22 mouse cellular contexts compared by ENCODE assay signal in the genomic region with DNA sequence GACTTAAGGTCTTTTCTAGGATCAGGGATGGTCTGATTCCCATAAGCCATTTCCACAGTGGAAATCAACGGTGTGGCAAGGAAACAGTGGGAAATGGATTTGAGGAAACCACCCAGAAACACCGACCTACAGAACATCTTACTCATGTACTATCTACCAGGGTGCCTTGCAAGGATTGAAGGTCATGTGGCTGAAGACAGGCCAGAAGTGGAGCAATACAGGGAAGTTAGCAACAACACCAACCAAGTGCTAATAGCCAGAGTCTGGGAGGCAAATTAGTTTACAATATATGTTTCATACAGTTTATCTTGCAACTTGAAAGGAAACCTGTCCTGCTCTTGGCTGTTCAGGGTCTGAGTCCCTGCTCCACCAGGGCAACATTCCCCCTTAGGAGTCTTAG. TPM values are rescaled to one million over a fixed set of nuclear protein-coding genes. Genes with fewer than 3 reads are reported as not detected.
A peak's percentile ranks its signal among the peaks of the same experiment; 100 is the strongest.
DNase-seq lines count a peak whose midpoint lies in the region; ATAC-seq and TF ChIP-seq lines count a peak whose summit lies in the region.
"Had no signal": no experiment of that assay in that cellular context is flagged by ENCODE, and none has a peak within 500 bp of the region (broad histone marks: within the 10 kb centered on the region; RNA-seq: fewer than 3 reads in every experiment).

No protein-coding gene starts in this region.

- no peak for TF ChIP-seq POLR2A in myocyte (IDR thresholded peaks at IDR 0.05; ENCODE audit: insufficient read length, low read depth)

- no peak overlapping the region for H3K4me2 ChIP-seq in heart, embryonic 13.5 days
- H3K4me2 ChIP-seq in heart, embryonic 16.5 days (ENCODE audit: low read depth, low read length) = no peak overlapping the region
- peak overlapping the region; percentile 64 for H3K4me2 ChIP-seq in myocyte (ENCODE audit: low read depth)
- no peak overlapping the region for H3K4me2 ChIP-seq in forebrain, postnatal 0 days (ENCODE audit: low read depth)
- H3K4me2 ChIP-seq: hindbrain, embryonic 12.5 days; liver, embryonic 11.5 days; midbrain, embryonic 12.5 days had no signal

- H3K9me3 ChIP-seq in heart, embryonic 13.5 days = no peaks in the 10 kb centered on the region
- H3K9me3 ChIP-seq in heart, embryonic 16.5 days (replicated peaks; ENCODE audit: control insufficient read depth, low read length) = no peaks in the 10 kb centered on the region; the same call in 1 of the 2 replicates
- H3K9me3 ChIP-seq in forebrain, postnatal 0 days (ENCODE audit: low read length) = no peaks in the 10 kb centered on the region
- H3K9me3 ChIP-seq: hindbrain, embryonic 12.5 days; midbrain, embryonic 12.5 days had no signal

- ATAC-seq in heart, embryonic 13.5 days (ENCODE audit: extremely low read depth, insufficient number of reproducible peaks, low FRiP score, low TSS enrichment) = no peak
- no peak for ATAC-seq in heart, embryonic 16.5 days (replicated peaks; ENCODE audit: extremely low read depth, insufficient read depth, low FRiP score)
- no peak for ATAC-seq in forebrain, postnatal 0 days
- ATAC-seq: activated CD4-positive, CD25-positive, alpha-beta regulatory T cell, adult 4 months; forebrain, embryonic 14.5 days had no signal

- H3K4me3 ChIP-seq in heart, embryonic 13.5 days = no peak overlapping the region
- no peak overlapping the region for H3K4me3 ChIP-seq in heart, embryonic 16.5 days (ENCODE audit: low read length)
- H3K4me3 ChIP-seq in myocyte = no peak overlapping the region
- H3K4me3 ChIP-seq in forebrain, postnatal 0 days (ENCODE audit: low read depth, low read length) = no peak overlapping the region
- H3K4me3 ChIP-seq: hindbrain, embryonic 12.5 days; midbrain, embryonic 12.5 days had no signal

- no peak for TF ChIP-seq CTCF in forebrain, postnatal 0 days (IDR thresholded peaks at IDR 0.05; ENCODE audit: low read depth)

- peaks cover 51% of the 10 kb centered on the region for H3K4me1 ChIP-seq in heart, embryonic 13.5 days
- H3K4me1 ChIP-seq in heart, embryonic 16.5 days (ENCODE audit: control insufficient read depth, insufficient read depth, low read length) = peaks cover 33% of the 10 kb centered on the region
- no peaks in the 10 kb centered on the region for H3K4me1 ChIP-seq in forebrain, postnatal 0 days (ENCODE audit: insufficient read depth)

- 74% methylated on average over 2 of the region's 2 CpGs for WGBS in heart, embryonic 13.5 days
- 84% methylated on average over 2 of the region's 2 CpGs for WGBS in heart, embryonic 16.5 days
- WGBS in forebrain, postnatal 0 days = 94% methylated on average over 2 of the region's 2 CpGs

- no peaks in the 10 kb centered on the region for H3K27me3 ChIP-seq in heart, embryonic 13.5 days (replicated peaks)
- no peaks in the 10 kb centered on the region for H3K27me3 ChIP-seq in heart, embryonic 16.5 days (ENCODE audit: control insufficient read depth, insufficient read depth, low read length)
- H3K27me3 ChIP-seq in myocyte (ENCODE audit: control insufficient read depth, insufficient read depth, insufficient read length) = no peaks in the 10 kb centered on the region
- H3K27me3 ChIP-seq in forebrain, postnatal 0 days (ENCODE audit: insufficient read depth, low read length) = no peaks in the 10 kb centered on the region
- H3K27me3 ChIP-seq: CH12.LX; hindbrain, embryonic 12.5 days; midbrain, embryonic 12.5 days had no signal

- intact Hi-C loops in heart, postnatal 25 days (cut with DNase I) = no loop called here

- H3K9ac ChIP-seq in heart, embryonic 13.5 days = no peak overlapping the region
- H3K9ac ChIP-seq in heart, embryonic 16.5 days (ENCODE audit: low read length) = no peak overlapping the region
- H3K9ac ChIP-seq in forebrain, postnatal 0 days = no peak overlapping the region
- H3K9ac ChIP-seq: hindbrain, embryonic 12.5 days; midbrain, embryonic 12.5 days had no signal

- no peak overlapping the region for H3ac ChIP-seq in myocyte (ENCODE audit: control insufficient read depth, insufficient read length)

- H3K27ac ChIP-seq in heart, embryonic 13.5 days (replicated peaks) = peak overlapping the region; percentile 75
- peak overlapping the region; percentile 66 for H3K27ac ChIP-seq in heart, embryonic 16.5 days (ENCODE audit: low read length)
- no peak overlapping the region for H3K27ac ChIP-seq in forebrain, postnatal 0 days (ENCODE audit: low read depth, low read length)
- H3K27ac ChIP-seq: hindbrain, embryonic 12.5 days; midbrain, embryonic 12.5 days had no signal

- peak; percentile 19 for DNase-seq in adrenal gland, adult 2 months
- DNase-seq in adrenal gland, adult 8-10 months = no peak
- no peak for DNase-seq in heart, postnatal 25 days (ENCODE audit: low spot score)
- DNase-seq in kidney, adult 9 months = no peak
- DNase-seq in forebrain, postnatal 0 days = no peak
- DNase-seq: kidney, adult 18-20 months; kidney, postnatal 4 days; left cerebral cortex, postnatal 4 days; right cerebral cortex, adult 18-20 months; spleen, adult 18-20 months; thymus, postnatal 36 days had no signal

- H3K36me3 ChIP-seq in heart, embryonic 13.5 days = no peaks in the 10 kb centered on the region
- no peaks in the 10 kb centered on the region for H3K36me3 ChIP-seq in heart, embryonic 16.5 days (ENCODE audit: control insufficient read depth, insufficient read depth)
- H3K36me3 ChIP-seq in myocyte (ENCODE audit: control insufficient read depth, insufficient read depth) = no peaks in the 10 kb centered on the region
- H3K36me3 ChIP-seq in forebrain, postnatal 0 days (ENCODE audit: insufficient read depth) = no peaks in the 10 kb centered on the region
- H3K36me3 ChIP-seq: hindbrain, embryonic 12.5 days; midbrain, embryonic 12.5 days had no signal

- no peaks in the 10 kb centered on the region for H3K79me2 ChIP-seq in myocyte (ENCODE audit: control insufficient read depth, insufficient read depth)

TF ChIP-seq in myocyte, 11 proteins besides CTCF, POLR2A, EP300 and RAD21:
- TF ChIP-seq MYOG (IDR thresholded peaks at IDR 0.05; ENCODE audit: control insufficient read depth in 1 of 3, insufficient read depth in 1 of 3, insufficient read length in 2 of 3, low read depth in 2 of 3) (no peak), SRF (IDR thresholded peaks at IDR 0.05; ENCODE audit: control insufficient read depth, insufficient read length, low read depth) (no peak), MYOD1 (IDR thresholded peaks at IDR 0.05; ENCODE audit: control insufficient read depth in 1 of 3, insufficient read length in 2 of 3, low read depth in 2 of 3) (no peak), TCF3 (IDR thresholded peaks at IDR 0.05; ENCODE audit: insufficient read length, low read depth) (no peak), REST (IDR thresholded peaks at IDR 0.05; ENCODE audit: insufficient read depth, insufficient read length) (no peak), E2F4 (IDR thresholded peaks at IDR 0.05; ENCODE audit: insufficient read depth) (no peak), USF1 (IDR thresholded peaks at IDR 0.05; ENCODE audit: low read depth) (no peak), MAX (IDR thresholded peaks at IDR 0.05; ENCODE audit: low read depth) (no peak), POLR2AphosphoS2 (IDR thresholded peaks at IDR 0.05; ENCODE audit: insufficient read length, low read depth) (no peak), TCF12 (IDR thresholded peaks at IDR 0.05; ENCODE audit: insufficient read depth, poor library complexity, severe bottlenecking) (no peak), CEBPB (IDR thresholded peaks at IDR 0.05; ENCODE audit: insufficient read depth, poor library complexity, severe bottlenecking) (no peak)
TF ChIP-seq in myocyte: peak in this region for 0.

RNA-seq across cellular contexts. Expression of a gene that starts 9.8 kb away (rescaled TPM):
- 10 to 100 TPM; 34.0 to 37.4 TPM for total RNA-seq in adrenal gland, adult 2 months (2021)
- 14.1 and 15.1 TPM in 2 replicates for polyA plus RNA-seq in adrenal gland, adult 2 months (2012; rRNA removed)
- 10 to 100 TPM; 35.5 to 54.1 (median 45.7) TPM for total RNA-seq in adrenal gland, adult 8-10 months (2022)
- 10.8 and 11.0 TPM in 2 replicates for polyA plus RNA-seq in heart, embryonic 13.5 days (2015; fragmentation: Nextera tagmentation; extraction: Ambion mirVana)
- 10 to 100 TPM; 36.7 to 43.9 TPM for total RNA-seq in heart, postnatal 25 days (2021)
- 6.9 and 10.0 TPM in 2 replicates for polyA plus RNA-seq in heart, embryonic 16.5 days (2015; fragmentation: Nextera tagmentation; extraction: Ambion mirVana)
- 17.6 TPM for polyA plus RNA-seq in myocyte (2012; fragmentation: generic; extraction: Trizol)
- 35.5 and 44.0 TPM in 2 replicates for total RNA-seq in forebrain, postnatal 0 days (2014; rRNA removed)
- polyA plus RNA-seq in forebrain, postnatal 0 days (2015; fragmentation: Nextera tagmentation; extraction: Ambion mirVana) = 3.9 and 5.6 TPM in 2 replicates

RNA-seq across cellular contexts. Expression of a gene that starts 45.4 kb away (rescaled TPM):
- under 1 TPM; 0.41 to 0.63 TPM for total RNA-seq in adrenal gland, adult 2 months (2021)
- polyA plus RNA-seq in adrenal gland, adult 2 months (2012; rRNA removed) = not detected in 2 replicates
- total RNA-seq in adrenal gland, adult 8-10 months (2022) = under 1 TPM; 0.34 to 0.66 (median 0.60) TPM
- 0.14 and 0.15 TPM in 2 replicates for polyA plus RNA-seq in heart, embryonic 13.5 days (2015; fragmentation: Nextera tagmentation; extraction: Ambion mirVana)
- under 1 TPM; 0.45 to 0.47 TPM for total RNA-seq in heart, postnatal 25 days (2021)
- 0.21 and 2.7 TPM in 2 replicates for polyA plus RNA-seq in heart, embryonic 16.5 days (2015; fragmentation: Nextera tagmentation; extraction: Ambion mirVana)
- not detected for polyA plus RNA-seq in myocyte (2012; fragmentation: generic; extraction: Trizol)
- total RNA-seq in forebrain, postnatal 0 days (2014; rRNA removed) = not detected in 2 replicates
- 0.13 TPM in 1 of 2 replicates, not detected in the other for polyA plus RNA-seq in forebrain, postnatal 0 days (2015; fragmentation: Nextera tagmentation; extraction: Ambion mirVana)
- total RNA-seq: CH12.LX; gastrocnemius, adult 18-20 months; layer of hippocampus, postnatal 25 days; left cerebral cortex, postnatal 4 days had no signal
- polyA plus RNA-seq: forebrain, embryonic 14.5 days; liver, embryonic 11.5 days; midbrain, embryonic 12.5 days had no signal
